Mouse (Mus musculus): ENCODE measurements around the gene BC049715.

DNA sequence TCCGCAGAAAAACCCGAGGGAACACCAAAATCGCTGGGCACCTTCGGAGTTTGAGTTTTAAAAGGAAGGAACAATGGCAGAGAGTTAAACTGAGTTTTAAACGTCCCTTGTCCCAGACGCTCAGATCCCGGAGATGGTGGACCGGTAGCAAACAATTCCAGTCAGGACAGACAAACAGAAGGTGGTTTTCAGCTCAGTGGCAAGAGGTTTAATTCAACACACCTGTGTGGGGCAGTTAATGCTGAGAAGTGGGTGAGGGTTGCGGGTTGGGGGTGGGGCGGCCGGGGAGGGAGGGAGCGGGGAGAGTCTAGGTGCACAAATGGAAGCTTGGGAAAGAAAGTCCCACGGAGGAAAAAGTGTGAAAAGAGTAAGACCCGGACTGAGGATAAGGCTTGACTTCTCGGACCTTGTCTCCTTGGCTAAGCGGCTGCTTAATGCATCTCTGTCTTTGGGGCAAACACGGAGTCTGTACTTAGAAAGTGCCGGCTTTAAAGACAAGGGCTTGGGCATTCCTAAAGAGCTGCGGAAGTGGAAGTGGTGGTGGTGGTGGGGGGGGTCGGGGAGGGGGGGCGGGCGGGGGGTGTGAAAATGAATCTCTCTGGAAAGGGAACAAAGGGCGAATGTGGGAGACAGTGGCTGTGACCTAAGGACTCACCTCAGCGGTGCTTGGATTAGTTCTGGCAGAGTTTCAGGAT, 33.4 kb upstream of the BC049715 start:
- TF ChIP-seq CTCF (IDR thresholded peaks at IDR 0.05; ENCODE audit: low read depth, low read length) (no peak), POLR2A (IDR thresholded peaks at IDR 0.05; ENCODE audit: extremely low read depth, insufficient read depth, low read length) (no peak)
